Mouse (Mus musculus): ENCODE results near the gene Gpx5. TPM values are rescaled to one million over a fixed set of nuclear protein-coding genes. Genes with fewer than 3 reads are reported as not detected.
"Not testable (repeated sequence)": the region's sequence is repeated elsewhere in the genome, so short reads cannot be mapped to it uniquely, and the experiment has no call there.

Gene Gpx5
- polyA plus RNA-seq, 1 experiment from 2014 or later, result not detected

DNA sequence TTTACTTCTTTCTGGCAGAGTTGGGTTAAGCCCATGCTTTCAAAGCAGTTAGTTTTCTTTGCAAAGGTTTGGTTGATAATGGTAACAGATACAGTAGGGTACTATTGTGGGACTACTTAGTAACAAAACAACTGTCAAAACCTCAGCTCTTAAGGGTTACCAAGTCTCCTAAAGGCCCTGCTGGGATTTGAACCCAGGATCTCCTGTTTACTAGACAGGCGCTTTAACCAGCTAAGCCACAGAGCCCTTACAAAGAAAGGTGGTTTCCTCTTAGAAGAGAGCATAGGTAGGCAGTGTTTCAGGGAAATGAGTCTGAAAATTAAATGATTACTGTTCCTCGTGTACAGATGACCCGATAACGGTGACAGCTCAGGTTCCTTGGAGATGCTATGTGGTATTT is 43.5 kb downstream of the Gpx5 start:
- WGBS, result 24% methylated on average over 4 of the region's 4 CpGs
- no peak for DNase-seq (ENCODE audit: low spot score)
- Histone ChIP-seq H3K36me3 (ENCODE audit: control insufficient read depth, insufficient read depth, low read length) (no peaks in the 10 kb centered on the region), H3K4me3 (ENCODE audit: low read depth, low read length) (no peak overlapping the region), H3K9me3 (ENCODE audit: control insufficient read depth, low read length) (no peaks in the 10 kb centered on the region), H3K9ac (ENCODE audit: low read length) (no peak overlapping the region), H3K27ac (ENCODE audit: low read depth) (no peak overlapping the region), H3K27me3 (replicated peaks; ENCODE audit: control insufficient read depth, insufficient read depth, low read length) (no peaks in the 10 kb centered on the region), H3K4me1 (replicated peaks; ENCODE audit: control insufficient read depth, insufficient read depth, low read length) (no peaks in the 10 kb centered on the region; the same call in 1 of the 2 replicates), H3K4me2 (ENCODE audit: low read length) (no peak overlapping the region)
- ATAC-seq (replicated peaks; ENCODE audit: low FRiP score, low TSS enrichment, low read depth), result no peak

- Histone ChIP-seq H3K4me3 (ENCODE audit: low read depth, low read length) (no peak overlapping the region), H3K4me2 (ENCODE audit: low read length) (no peak overlapping the region), H3K36me3 (ENCODE audit: control insufficient read depth, insufficient read depth, low read length) (no peaks in the 10 kb centered on the region), H3K27ac (ENCODE audit: low read depth) (no peak overlapping the region), H3K27me3 (replicated peaks; ENCODE audit: control insufficient read depth, insufficient read depth, low read length) (peaks cover 6% of the 10 kb centered on the region), H3K4me1 (replicated peaks; ENCODE audit: control insufficient read depth, insufficient read depth, low read length) (no peaks in the 10 kb centered on the region), H3K9ac (ENCODE audit: low read length) (no peak overlapping the region), H3K9me3 (ENCODE audit: control insufficient read depth, low read length) (no peaks in the 10 kb centered on the region)
- no peak for ATAC-seq (replicated peaks; ENCODE audit: low FRiP score, low TSS enrichment, low read depth)
- 50% methylated on average over 2 of the region's 2 CpGs for WGBS
- DNase-seq (ENCODE audit: low spot score), result no peak
These were observed 46.3 kb downstream of the Gpx5 start for GRCm38 (mm10) chr13:21246276-21246675.

DNA sequence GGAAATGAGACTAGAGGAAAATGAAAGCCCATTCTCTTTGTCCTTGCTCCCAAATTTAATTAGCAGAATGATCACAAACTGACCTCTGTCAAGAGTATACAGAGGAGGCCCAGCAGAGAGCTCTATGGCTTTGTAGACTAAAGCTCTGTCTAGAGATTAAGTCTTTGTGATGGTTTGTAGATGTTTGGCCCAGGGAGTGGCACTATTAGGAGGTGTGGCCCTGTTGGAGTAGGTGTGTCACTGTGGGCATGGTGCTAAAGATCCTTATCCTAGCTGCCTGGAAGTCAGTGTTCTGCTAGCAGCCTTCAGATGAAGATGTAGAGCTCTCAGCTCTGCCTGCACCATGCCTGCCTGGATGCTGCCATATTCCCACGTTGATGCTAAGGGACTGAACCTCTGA is 47.6 kb downstream of the Gpx5 start:
- H3K27ac ChIP-seq (ENCODE audit: low read depth); H3K36me3 ChIP-seq (ENCODE audit: control insufficient read depth, insufficient read depth, low read length); H3K9ac ChIP-seq (ENCODE audit: low read length); H3K4me1 ChIP-seq (replicated peaks; ENCODE audit: control insufficient read depth, insufficient read depth, low read length); H3K27me3 ChIP-seq (replicated peaks; ENCODE audit: control insufficient read depth, insufficient read depth, low read length); H3K9me3 ChIP-seq (ENCODE audit: control insufficient read depth, low read length); H3K4me3 ChIP-seq (ENCODE audit: low read depth, low read length); ATAC-seq (replicated peaks; ENCODE audit: low FRiP score, low TSS enrichment, low read depth); H3K4me2 ChIP-seq (ENCODE audit: low read length): not testable (repeated sequence)
- 41% methylated on average over 1 of the region's 1 CpGs for WGBS
- peak; percentile 41 for DNase-seq (ENCODE audit: low spot score)

- no peak for ATAC-seq (replicated peaks; ENCODE audit: low FRiP score, low TSS enrichment, low read depth)
- 79% methylated on average over 5 of the region's 5 CpGs for WGBS
- H3K4me2 ChIP-seq (ENCODE audit: low read length), result no peak overlapping the region
These were observed 48.4 kb downstream of the Gpx5 start for GRCm38 (mm10) chr13:21244089-21244488.

GRCm38 (mm10) chr13:21243196-21243595 is 49.3 kb downstream of the Gpx5 start:
- 15% methylated on average over 13 of the region's 13 CpGs for WGBS
- Histone ChIP-seq H3K4me3 (ENCODE audit: low read depth, low read length) (peak overlapping the region; percentile 13), H3K4me1 (replicated peaks; ENCODE audit: control insufficient read depth, insufficient read depth, low read length) (no peaks in the 10 kb centered on the region), H3K4me2 (ENCODE audit: low read length) (peak overlapping the region; percentile 42), H3K9ac (ENCODE audit: low read length) (no peak overlapping the region), H3K9me3 (ENCODE audit: control insufficient read depth, low read length) (no peaks in the 10 kb centered on the region), H3K36me3 (ENCODE audit: control insufficient read depth, insufficient read depth, low read length) (no peaks in the 10 kb centered on the region), H3K27ac (ENCODE audit: low read depth) (no peak overlapping the region), H3K27me3 (replicated peaks; ENCODE audit: control insufficient read depth, insufficient read depth, low read length) (peaks cover 6% of the 10 kb centered on the region)
- DNase-seq (ENCODE audit: low spot score) (no peak), ATAC-seq (replicated peaks; ENCODE audit: low FRiP score, low TSS enrichment, low read depth) (no peak)

More at GRCm38 (mm10) chr13:21244089-21244488, 48.4 kb downstream of the Gpx5 start:
- no peak overlapping the region for H3K9ac ChIP-seq (ENCODE audit: low read length)
- no peaks in the 10 kb centered on the region for H3K4me1 ChIP-seq (replicated peaks; ENCODE audit: control insufficient read depth, insufficient read depth, low read length)
- no peak overlapping the region for H3K4me3 ChIP-seq (ENCODE audit: low read depth, low read length)
- H3K9me3 ChIP-seq (ENCODE audit: control insufficient read depth, low read length), result no peaks in the 10 kb centered on the region
- H3K36me3 ChIP-seq (ENCODE audit: control insufficient read depth, insufficient read depth, low read length), result no peaks in the 10 kb centered on the region
- H3K27me3 ChIP-seq (replicated peaks; ENCODE audit: control insufficient read depth, insufficient read depth, low read length), result peaks cover 6% of the 10 kb centered on the region
- no peak overlapping the region for H3K27ac ChIP-seq (ENCODE audit: low read depth)
- peak; percentile 54 for DNase-seq (ENCODE audit: low spot score)

DNA sequence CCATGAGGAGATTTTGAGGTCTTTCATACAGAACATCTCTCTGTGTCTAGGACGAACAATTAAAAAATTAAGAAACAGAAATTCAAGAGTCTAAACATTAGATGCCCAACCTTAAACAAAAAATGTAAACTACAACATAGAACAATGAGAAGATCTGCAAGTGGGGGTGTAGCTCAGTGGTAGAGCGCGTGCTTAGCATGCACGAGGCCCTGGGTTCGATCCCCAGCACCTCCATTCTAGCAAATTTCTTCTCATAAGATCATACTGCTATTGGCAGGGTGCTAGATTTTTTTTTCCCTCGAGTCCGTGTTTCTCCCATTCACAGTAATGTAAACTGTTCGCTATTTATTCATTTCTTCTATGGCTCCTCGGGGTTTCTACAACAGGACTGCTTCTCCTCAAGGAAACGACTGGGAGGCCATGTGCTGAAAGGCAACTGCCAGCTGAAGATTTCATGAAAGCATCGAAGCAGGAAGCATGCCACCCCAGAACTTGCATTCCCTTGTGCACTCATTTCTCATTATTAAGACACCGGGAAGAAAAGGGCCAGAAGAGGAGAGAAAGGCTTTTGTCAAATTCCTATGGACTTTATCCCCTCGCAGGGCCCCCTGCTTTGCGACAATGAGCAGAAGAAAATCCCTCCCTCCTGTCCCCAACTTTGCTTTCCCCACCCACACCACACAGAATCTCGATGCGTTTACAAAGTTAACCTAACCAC is 50.0 kb downstream of the Gpx5 start:
- Histone ChIP-seq H3K4me1 (replicated peaks; ENCODE audit: control insufficient read depth, insufficient read depth, low read length) (no peaks in the 10 kb centered on the region), H3K27ac (ENCODE audit: low read depth) (no peak overlapping the region), H3K36me3 (ENCODE audit: control insufficient read depth, insufficient read depth, low read length) (no peaks in the 10 kb centered on the region), H3K9ac (ENCODE audit: low read length) (no peak overlapping the region), H3K4me2 (ENCODE audit: low read length) (peak overlapping the region; percentile 42), H3K27me3 (replicated peaks; ENCODE audit: control insufficient read depth, insufficient read depth, low read length) (peaks cover 6% of the 10 kb centered on the region), H3K9me3 (ENCODE audit: control insufficient read depth, low read length) (no peaks in the 10 kb centered on the region), H3K4me3 (ENCODE audit: low read depth, low read length) (peak overlapping the region; percentile 13)
- DNase-seq (ENCODE audit: low spot score) (peak; percentile 62), ATAC-seq (replicated peaks; ENCODE audit: low FRiP score, low TSS enrichment, low read depth) (no peak)
- 8% methylated on average over 16 of the region's 16 CpGs for WGBS

- Histone ChIP-seq H3K27ac (ENCODE audit: low read depth) (no peak overlapping the region), H3K27me3 (replicated peaks; ENCODE audit: control insufficient read depth, insufficient read depth, low read length) (peaks cover 6% of the 10 kb centered on the region), H3K4me3 (ENCODE audit: low read depth, low read length) (no peak overlapping the region), H3K36me3 (ENCODE audit: control insufficient read depth, insufficient read depth, low read length) (no peaks in the 10 kb centered on the region), H3K9ac (ENCODE audit: low read length) (no peak overlapping the region), H3K4me2 (ENCODE audit: low read length) (no peak overlapping the region), H3K9me3 (ENCODE audit: control insufficient read depth, low read length) (no peaks in the 10 kb centered on the region), H3K4me1 (replicated peaks; ENCODE audit: control insufficient read depth, insufficient read depth, low read length) (no peaks in the 10 kb centered on the region)
- WGBS, result 19% methylated on average over 7 of the region's 7 CpGs
- ATAC-seq (replicated peaks; ENCODE audit: low FRiP score, low TSS enrichment, low read depth) (peak; percentile 68; the same call in 1 of the 2 replicates), DNase-seq (ENCODE audit: low spot score) (peak; percentile 67)
These were observed 51.7 kb downstream of the Gpx5 start for GRCm38 (mm10) chr13:21240788-21241187.

DNA sequence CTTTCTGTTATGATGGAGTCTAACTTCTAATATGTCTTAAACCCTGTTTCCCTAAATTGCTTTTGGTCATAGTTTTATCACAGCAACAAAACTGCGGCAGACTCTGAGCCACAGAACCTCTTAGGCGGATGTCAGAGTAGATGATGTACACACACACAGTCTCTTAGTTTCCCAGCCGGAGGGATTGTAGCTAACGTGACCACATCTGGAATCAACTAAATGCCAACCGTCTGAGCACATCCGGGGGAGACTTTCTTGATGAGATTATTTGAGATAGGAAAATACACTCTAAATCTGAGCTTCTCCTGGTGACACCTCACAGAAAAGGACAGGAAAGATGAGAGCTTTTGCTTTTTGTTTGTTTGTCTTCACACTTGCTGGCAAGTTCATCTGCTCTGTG is 55.4 kb downstream of the Gpx5 start:
- H3K4me3 ChIP-seq (ENCODE audit: low read depth, low read length), result no peak overlapping the region
- H3K27me3 ChIP-seq (replicated peaks; ENCODE audit: control insufficient read depth, insufficient read depth, low read length), result no peaks in the 10 kb centered on the region
- no peaks in the 10 kb centered on the region for H3K36me3 ChIP-seq (ENCODE audit: control insufficient read depth, insufficient read depth, low read length)
- H3K9me3 ChIP-seq (ENCODE audit: control insufficient read depth, low read length), result no peaks in the 10 kb centered on the region
- ATAC-seq (replicated peaks; ENCODE audit: low FRiP score, low TSS enrichment, low read depth) (no peak), DNase-seq (ENCODE audit: low spot score) (no peak)
- no peaks in the 10 kb centered on the region for H3K4me1 ChIP-seq (replicated peaks; ENCODE audit: control insufficient read depth, insufficient read depth, low read length)
- 60% methylated on average over 6 of the region's 6 CpGs for WGBS
- no peak overlapping the region for H3K4me2 ChIP-seq (ENCODE audit: low read length)
- no peak overlapping the region for H3K27ac ChIP-seq (ENCODE audit: low read depth)
- H3K9ac ChIP-seq (ENCODE audit: low read length), result no peak overlapping the region

- no peaks in the 10 kb centered on the region for H3K36me3 ChIP-seq (ENCODE audit: control insufficient read depth, insufficient read depth, low read length)
- no peak for ATAC-seq (replicated peaks; ENCODE audit: low FRiP score, low TSS enrichment, low read depth)
- DNase-seq (ENCODE audit: low spot score), result no peak
- H3K27me3 ChIP-seq (replicated peaks; ENCODE audit: control insufficient read depth, insufficient read depth, low read length), result no peaks in the 10 kb centered on the region
- H3K4me2 ChIP-seq (ENCODE audit: low read length), result no peak overlapping the region
- no peaks in the 10 kb centered on the region for H3K9me3 ChIP-seq (ENCODE audit: control insufficient read depth, low read length)
- WGBS, result 52% methylated on average over 2 of the region's 2 CpGs
- no peak overlapping the region for H3K9ac ChIP-seq (ENCODE audit: low read length)
- no peaks in the 10 kb centered on the region for H3K4me1 ChIP-seq (replicated peaks; ENCODE audit: control insufficient read depth, insufficient read depth, low read length)
- H3K4me3 ChIP-seq (ENCODE audit: low read depth, low read length), result no peak overlapping the region
- no peak overlapping the region for H3K27ac ChIP-seq (ENCODE audit: low read depth)
These were observed 55.8 kb downstream of the Gpx5 start for GRCm38 (mm10) chr13:21236714-21237113.
